Mouse (Mus musculus) heart, adult 2 months (tissue): ENCODE results near the gene Oasl1. TPM values are rescaled to one million over a fixed set of nuclear protein-coding genes. Genes with fewer than 3 reads are reported as not detected.

Experiments
- DNase-seq, 2 experiments: peaks; one replicate each; pipeline ENCODE4 v3.0.0; 2021
- H3K27ac ChIP-seq: fragments of 200-600 bp; 2 replicates; pipeline ENCODE4 v1.8.1; 2022
- H3K27me3 ChIP-seq: fragments of 200-500 bp; 2 replicates; pipeline ENCODE4 v1.6.1; 2012; ENCODE audit warnings: mild to moderate bottlenecking, low read length, inconsistent platforms, mixed read lengths; ENCODE audit not compliant: control insufficient read depth, insufficient read depth
- H3K36me3 ChIP-seq: fragments of 200-500 bp; 2 replicates; pipeline ENCODE4 v1.6.1; 2012; ENCODE audit warnings: low read length, inconsistent platforms; ENCODE audit not compliant: control insufficient read depth, insufficient read depth
- H3K4me1 ChIP-seq: fragments of 200-500 bp; 2 replicates; pipeline ENCODE4 v1.6.1; 2011; ENCODE audit warnings: low read length; ENCODE audit not compliant: control insufficient read depth, insufficient read depth
- H3K4me3 ChIP-seq: fragments of 200-600 bp; 2 replicates; pipeline ENCODE4 v1.8.1; 2022
- H3K79me2 ChIP-seq: fragments of 200-500 bp; replicated peaks from 2 replicates; pipeline ENCODE4 v1.6.1; 2012; ENCODE audit warnings: mild to moderate bottlenecking, inconsistent platforms, low read length, moderate library complexity, mixed read lengths; ENCODE audit not compliant: control insufficient read depth, insufficient read depth
- H3K9ac ChIP-seq: fragments of 200-500 bp; 2 replicates; pipeline ENCODE4 v1.6.1; 2012; ENCODE audit warnings: low read depth, mild to moderate bottlenecking, control low read depth, inconsistent platforms, low read length, mixed read lengths
- CTCF ChIP-seq: fragments of 200-600 bp; IDR thresholded peaks from 2 replicates; pipeline ENCODE4 v1.8.1; 2022; ENCODE audit warnings: antibody characterized with exemption, mild to moderate bottlenecking, moderate library complexity
- EP300 ChIP-seq: fragments of 200-500 bp; IDR thresholded peaks from 2 replicates; pipeline ENCODE4 v1.6.1; 2011; ENCODE audit warnings: low read depth, low read length, control low read depth; ENCODE audit not compliant: insufficient read depth
- POLR2A ChIP-seq: fragments of 200-500 bp; IDR thresholded peaks from 2 replicates; pipeline ENCODE4 v1.6.1; 2011; ENCODE audit warnings: mild to moderate bottlenecking, low read depth, low read length, control low read depth; ENCODE audit not compliant: insufficient read depth
- WGBS: fragments of 180-500 bp; shearing (Covaris S2); methylation state at CpG from one replicate; pipeline ENCODE4 v1.1.7; 2018; 5-methylcytosine and 5-hydroxymethylcytosine counted together
- intact Hi-C: fragments of 180-260 bp; cut with DNase I; formaldehyde crosslinking; loops from one replicate; pipeline ENCODE4 v1.15.1; 2025
- polyA plus RNA-seq: library from polyadenylated mRNA; depleted of rRNA; stranded (reverse); fragments of >200 nt; gene quantifications from 2 replicates; pipeline ENCODE4 v1.2.3, GENCODE M21; 2012
- total RNA-seq, 2 experiments: library from RNA; stranded (reverse); gene quantifications; 2 replicates each; pipeline ENCODE4 v1.2.3; 2021

Oasl1 gene
- total and polyA plus RNA-seq, 3 experiments: 0.91 to 1.5 (median 1.0) TPM

DNA sequence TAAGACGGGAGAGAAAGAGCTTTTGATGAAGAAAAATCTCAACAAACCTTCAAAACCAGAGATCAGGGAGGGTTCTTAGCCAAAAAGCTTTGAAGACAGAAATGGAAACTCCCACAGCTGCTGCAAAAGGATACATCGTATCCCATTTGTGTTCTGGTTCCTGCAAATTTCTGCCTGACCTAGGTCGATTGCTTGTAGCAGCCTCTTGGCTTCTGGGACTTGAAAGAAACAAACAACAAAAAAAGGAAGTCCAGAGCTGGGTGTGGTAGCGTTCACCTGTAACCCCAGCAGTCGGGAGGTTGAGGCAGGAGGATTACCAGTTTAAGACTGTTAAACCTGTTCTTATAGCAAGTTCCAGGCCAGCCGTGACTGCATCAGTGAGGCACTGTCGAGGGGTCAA lies 24.2 kb upstream of the Oasl1 start:
- intact Hi-C loops: loop anchor here (5.0 kb wide), 1 partner anchor 77 kb away; the partner anchor contains the start of gene 1500011B03Rik
- H3K4me3 ChIP-seq: no peak overlapping the region

DNA sequence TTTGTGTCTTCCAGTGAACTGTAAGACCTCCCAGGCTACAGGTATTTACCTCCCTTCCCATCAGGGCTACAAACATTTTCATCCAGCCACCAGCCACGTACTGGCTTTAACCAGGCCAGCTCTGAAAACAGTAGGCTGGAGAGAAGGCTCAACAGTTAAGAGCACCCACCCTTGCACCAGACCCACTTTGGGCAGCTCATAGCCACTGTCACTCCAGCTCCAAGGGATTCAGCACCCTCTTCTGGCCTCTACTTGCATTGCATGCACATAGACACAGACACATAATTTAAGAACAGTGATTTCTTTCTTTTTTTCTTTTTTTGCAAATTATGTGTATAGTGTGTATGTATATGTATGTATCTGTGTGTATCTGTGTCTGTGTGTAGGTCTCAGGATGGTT lies 20.6 kb upstream of the Oasl1 start:
- Histone ChIP-seq H3K4me3 (no peak overlapping the region), H3K36me3 (no peaks in the 10 kb centered on the region), H3K27ac (no peak overlapping the region), H3K79me2 (no peaks in the 10 kb centered on the region), H3K27me3 (no peaks in the 10 kb centered on the region), H3K4me1 (no peaks in the 10 kb centered on the region; the same call in 1 of the 2 replicates), H3K9ac (no peak overlapping the region)
- peak in 1 of 2 experiments; percentile 39 for DNase-seq
- TF ChIP-seq POLR2A (no peak), EP300 (no peak), CTCF (peak; percentile 83)
- WGBS: 61% methylated on average over 1 of the region's 1 CpGs
- intact Hi-C loops: loop anchor here (2.0 kb wide), 1 partner anchor 264 kb away; no protein-coding TSS in a partner anchor

More for the DNA sequence above, 24.2 kb upstream of the Oasl1 start:
- Histone ChIP-seq H3K27me3 (no peaks in the 10 kb centered on the region), H3K27ac (no peak overlapping the region), H3K4me1 (peaks cover 3% of the 10 kb centered on the region), H3K79me2 (no peaks in the 10 kb centered on the region), H3K9ac (no peak overlapping the region), H3K36me3 (no peaks in the 10 kb centered on the region)
- WGBS: 55% methylated on average over 7 of the region's 7 CpGs
- no peak for DNase-seq
- TF ChIP-seq POLR2A (no peak), EP300 (no peak), CTCF (no peak)

GRCm38 (mm10) chr5:114908598-114909305 lies 14.3 kb upstream of the Oasl1 start:
- Histone ChIP-seq H3K27ac (no peak overlapping the region), H3K36me3 (no peaks in the 10 kb centered on the region), H3K9ac (no peak overlapping the region), H3K4me3 (no peak overlapping the region), H3K27me3 (no peaks in the 10 kb centered on the region), H3K4me1 (peaks cover 2% of the 10 kb centered on the region), H3K79me2 (no peaks in the 10 kb centered on the region)
- no peak for DNase-seq
- intact Hi-C loops: no loop called here
- WGBS: 64% methylated on average over 13 of the region's 13 CpGs
- TF ChIP-seq CTCF: no peak
- TF ChIP-seq POLR2A: no peak
- TF ChIP-seq EP300: no peak

GRCm38 (mm10) chr5:114913686-114914085 lies 9.4 kb upstream of the Oasl1 start:
- Histone ChIP-seq H3K79me2 (no peaks in the 10 kb centered on the region), H3K4me3 (no peak overlapping the region), H3K4me1 (peaks cover 8% of the 10 kb centered on the region), H3K27ac (no peak overlapping the region), H3K9ac (no peak overlapping the region), H3K27me3 (no peaks in the 10 kb centered on the region), H3K36me3 (no peaks in the 10 kb centered on the region)
- intact Hi-C loops: no loop called here
- WGBS: 34% methylated on average over 4 of the region's 4 CpGs
- TF ChIP-seq POLR2A (no peak), EP300 (no peak), CTCF (no peak)
- DNase-seq: no peak

DNA sequence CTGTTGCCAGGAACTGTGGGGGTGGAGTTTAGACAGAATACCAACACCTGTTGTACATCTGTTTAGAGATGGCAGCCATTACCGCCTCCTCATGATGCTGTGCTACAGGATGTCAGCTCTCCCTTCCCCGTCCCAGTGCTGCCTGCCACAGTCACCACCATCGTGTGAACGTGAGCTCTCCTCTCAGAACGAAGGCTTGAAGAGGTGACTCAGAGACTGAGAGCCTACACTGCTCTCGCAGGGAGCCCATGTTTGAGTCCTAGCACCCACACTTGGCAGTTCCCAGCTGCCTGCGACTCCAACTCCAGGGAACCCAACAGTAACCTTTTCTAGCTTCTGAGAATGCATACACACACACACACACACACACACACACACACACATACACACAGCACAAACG lies 8.2 kb upstream of the Oasl1 start:
- Histone ChIP-seq H3K27ac (no peak overlapping the region), H3K79me2 (no peaks in the 10 kb centered on the region), H3K9ac (no peak overlapping the region), H3K4me1 (peaks cover 8% of the 10 kb centered on the region), H3K4me3 (no peak overlapping the region), H3K36me3 (no peaks in the 10 kb centered on the region), H3K27me3 (no peaks in the 10 kb centered on the region)
- no peak for DNase-seq
- 75% methylated on average over 8 of the region's 8 CpGs for WGBS
- TF ChIP-seq CTCF (no peak), POLR2A (no peak), EP300 (no peak)
- intact Hi-C loops: no loop called here

DNA sequence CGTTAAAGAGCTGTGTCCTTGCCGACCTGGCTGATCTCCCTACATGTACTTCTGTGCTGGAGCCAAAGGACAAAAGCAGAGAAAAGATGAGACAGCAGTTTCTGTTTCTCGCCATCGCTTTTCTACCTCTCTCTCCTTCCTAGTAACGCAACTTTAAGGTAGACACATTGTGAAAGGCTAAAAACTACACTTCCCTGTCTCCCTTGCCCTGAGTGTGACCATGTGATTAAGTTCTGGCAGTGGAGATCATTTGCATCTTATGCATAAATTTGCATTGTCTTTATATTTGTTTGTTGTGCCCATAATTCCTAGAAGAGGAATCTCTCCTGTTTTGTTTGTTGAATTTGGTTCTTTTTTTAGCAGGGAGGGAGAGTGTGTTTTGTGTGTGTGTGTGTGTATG lies 7.2 kb upstream of the Oasl1 start:
- H3K27ac ChIP-seq: no peak overlapping the region
- TF ChIP-seq CTCF (no peak), POLR2A (no peak), EP300 (no peak)
- 48% methylated on average over 5 of the region's 5 CpGs for WGBS
- no peaks in the 10 kb centered on the region for H3K79me2 ChIP-seq
- intact Hi-C loops: no loop called here
- no peaks in the 10 kb centered on the region for H3K27me3 ChIP-seq
- DNase-seq: no peak
- H3K4me1 ChIP-seq: peaks cover 8% of the 10 kb centered on the region
- H3K4me3 ChIP-seq: no peak overlapping the region
- H3K9ac ChIP-seq: no peak overlapping the region
- H3K36me3 ChIP-seq: no peaks in the 10 kb centered on the region
